Mouse (Mus musculus) heart, adult 2 months (tissue): Measurements from ENCODE around the gene Mmrn2.
A peak's percentile ranks its signal among the peaks of the same experiment; 100 is the strongest.

Experiments used
- CTCF ChIP-seq: fragments of 200-600 bp; IDR thresholded peaks from 2 replicates; pipeline ENCODE4 v1.8.1; 2022; ENCODE audit warnings: antibody characterized with exemption, mild to moderate bottlenecking, moderate library complexity
- POLR2A ChIP-seq: fragments of 200-500 bp; IDR thresholded peaks from 2 replicates; pipeline ENCODE4 v1.6.1; 2011; ENCODE audit warnings: mild to moderate bottlenecking, low read depth, low read length, control low read depth; ENCODE audit not compliant: insufficient read depth

GRCm38 (mm10) chr14:34378560-34379331 is 3.5 kb downstream of the Mmrn2 start:
- peak; percentile 63 for TF ChIP-seq POLR2A
- no peak for TF ChIP-seq CTCF
